In the genomic region with DNA sequence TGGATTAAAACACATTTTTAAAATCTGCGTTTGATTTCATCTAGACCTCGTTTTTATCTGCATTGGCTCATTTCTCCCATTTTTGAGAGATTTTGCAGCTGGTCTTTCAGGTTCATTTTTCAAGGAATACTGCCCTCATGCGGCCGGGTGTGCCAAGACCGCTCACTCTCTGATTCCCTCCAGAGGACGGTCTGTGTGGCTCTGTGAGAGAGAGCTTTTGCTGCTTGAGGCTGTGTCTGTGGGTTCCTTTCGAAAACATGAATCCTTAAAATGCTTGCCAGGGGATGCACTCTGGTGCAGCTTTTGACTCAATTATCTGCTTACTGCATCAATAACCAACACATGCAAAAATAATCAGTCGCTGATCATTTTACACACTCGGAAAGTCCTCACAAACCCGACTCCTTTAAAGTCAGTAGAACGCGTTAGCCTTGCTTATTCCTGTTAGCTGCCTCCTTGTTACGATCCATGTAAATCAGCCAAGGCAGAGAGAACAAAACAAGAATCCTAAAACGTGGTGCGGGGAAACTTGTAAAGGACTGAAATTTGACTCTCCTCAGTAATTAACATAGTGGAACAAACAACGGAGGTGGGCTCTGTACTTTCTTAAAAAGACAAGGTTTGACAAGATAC, we compare ENCODE assay signal across 8 mouse cellular contexts. TPM values are rescaled to one million over a fixed set of nuclear protein-coding genes. Genes with fewer than 3 reads are reported as not detected.
DNase-seq lines count a peak whose midpoint lies in the region; ATAC-seq lines count a peak whose summit lies in the region.

No protein-coding gene starts in this region.

- peak; percentile 51 for ATAC-seq in hindbrain, embryonic 12.5 days (ENCODE audit: low FRiP score)
- peak; percentile 88 for ATAC-seq in lung, embryonic 16.5 days (ENCODE audit: low read depth)

- H3K27ac ChIP-seq in hindbrain, embryonic 12.5 days = peak overlapping the region; percentile 89
- H3K27ac ChIP-seq in lung, embryonic 16.5 days (ENCODE audit: low read length) = no peak overlapping the region

- peaks cover 44% of the 10 kb centered on the region for H3K4me1 ChIP-seq in hindbrain, embryonic 12.5 days
- peaks cover 15% of the 10 kb centered on the region; the same call in 1 of the 2 replicates for H3K4me1 ChIP-seq in lung, embryonic 16.5 days (replicated peaks; ENCODE audit: control insufficient read depth, insufficient read depth, low read length)

- no peaks in the 10 kb centered on the region for H3K36me3 ChIP-seq in hindbrain, embryonic 12.5 days
- H3K36me3 ChIP-seq in lung, embryonic 16.5 days (ENCODE audit: control insufficient read depth, insufficient read depth, low read length) = no peaks in the 10 kb centered on the region

- DNase-seq in T-cell, adult 2 months (ENCODE audit: low spot score) = peak; percentile 44
- DNase-seq in cerebellum, postnatal 14 days = peak; percentile 87 to 88
- peak; percentile 75 to 86 for DNase-seq in frontal cortex, postnatal 14 days (ENCODE audit: low spot score in 2 of 2)
- peak; percentile 90 to 91 for DNase-seq in layer of hippocampus, postnatal 10 days (ENCODE audit: low spot score in 2 of 2)
- peak; percentile 74 for DNase-seq in ovary, postnatal 14 days (ENCODE audit: low spot score)
- peak; percentile 18 to 67 for DNase-seq in thymus, postnatal 10 days (ENCODE audit: low spot score in 2 of 2)

- peak overlapping the region; percentile 26 for H3K4me3 ChIP-seq in hindbrain, embryonic 12.5 days
- peak overlapping the region; percentile 41 for H3K4me3 ChIP-seq in lung, embryonic 16.5 days (ENCODE audit: low read length)

- no peaks in the 10 kb centered on the region for H3K27me3 ChIP-seq in hindbrain, embryonic 12.5 days
- H3K27me3 ChIP-seq in lung, embryonic 16.5 days (ENCODE audit: control insufficient read depth, insufficient read depth, low read depth, low read length) = no peaks in the 10 kb centered on the region

- no peaks in the 10 kb centered on the region for H3K9me3 ChIP-seq in hindbrain, embryonic 12.5 days (replicated peaks)
- no peaks in the 10 kb centered on the region for H3K9me3 ChIP-seq in lung, embryonic 16.5 days (ENCODE audit: control insufficient read depth, low read length)

- peak overlapping the region; percentile 44 for H3K9ac ChIP-seq in hindbrain, embryonic 12.5 days
- H3K9ac ChIP-seq in lung, embryonic 16.5 days (ENCODE audit: low read length) = peak overlapping the region; percentile 23

- peak overlapping the region; percentile 55 for H3K4me2 ChIP-seq in hindbrain, embryonic 12.5 days (replicated peaks)
- H3K4me2 ChIP-seq in lung, embryonic 16.5 days (ENCODE audit: low read depth, low read length) = peak overlapping the region; percentile 79

- 1% methylated on average over 16 of the region's 16 CpGs for WGBS in hindbrain, embryonic 12.5 days
- 2% methylated on average over 16 of the region's 16 CpGs for WGBS in lung, embryonic 16.5 days

RNA-seq across cellular contexts. Expression of gene Asb4, which starts 0.5 kb away (rescaled TPM):
- 18.7 and 28.8 TPM in 2 replicates for polyA plus RNA-seq in hindbrain, embryonic 12.5 days (2016; fragmentation: Nextera tagmentation; extraction: Ambion mirVana)
- 1 to 10 TPM in 1 of 2 experiments, under 1 TPM in 1; 0.65 to 1.3 TPM for total RNA-seq in layer of hippocampus, postnatal 10 days (2021)
- 5.7 and 6.7 TPM in 2 replicates for polyA plus RNA-seq in lung, embryonic 16.5 days (2015; fragmentation: Nextera tagmentation; extraction: Ambion mirVana)
